Mouse (Mus musculus) liver, postnatal 0 days (tissue): ENCODE measurements around the gene Tnpo3. TPM values are rescaled to one million over a fixed set of nuclear protein-coding genes. Genes with fewer than 3 reads are reported as not detected.

Source experiments
- ATAC-seq: fragments of 200-750 bp; cut with Nextera tagmentation; 2 replicates; pipeline ENCODE4 v1.8.0; 2017; ENCODE audit warnings: mild to moderate bottlenecking, moderate library complexity
- DNase-seq: peaks from one replicate; pipeline ENCODE4 v3.0.0-alpha.2; 2016
- H3K27ac ChIP-seq: fragments of 300-500 bp; sonication (generic); 2 replicates; pipeline ENCODE4 v1.5.1; 2014; ENCODE audit warnings: antibody characterized with exemption, moderate library complexity, mild to moderate bottlenecking, low read depth
- H3K27me3 ChIP-seq: fragments of 300-500 bp; sonication (generic); 2 replicates; pipeline ENCODE4 v1.6.1; 2014; ENCODE audit warnings: low read length, control low read depth, mixed read lengths; ENCODE audit not compliant: insufficient read depth
- H3K36me3 ChIP-seq: fragments of 300-500 bp; sonication (generic); replicated peaks from 2 replicates; pipeline ENCODE4 v1.6.1; 2014; ENCODE audit warnings: mild to moderate bottlenecking, control low read depth, low read length, moderate library complexity, mixed read lengths; ENCODE audit not compliant: insufficient read depth
- H3K4me1 ChIP-seq: fragments of 300-500 bp; sonication (generic); 2 replicates; pipeline ENCODE4 v1.6.1; 2014; ENCODE audit warnings: antibody characterized with exemption, mild to moderate bottlenecking, control low read depth; ENCODE audit not compliant: insufficient read depth
- H3K4me2 ChIP-seq: fragments of 300-500 bp; sonication (generic); 2 replicates; pipeline ENCODE4 v1.6.1; 2014; ENCODE audit warnings: low read depth, mild to moderate bottlenecking, low read length, moderate library complexity, mixed read lengths
- H3K4me3 ChIP-seq: fragments of 300-500 bp; sonication (generic); 2 replicates; pipeline ENCODE4 v1.5.1; 2014; ENCODE audit warnings: low read depth, low read length
- H3K9ac ChIP-seq: fragments of 300-500 bp; sonication (generic); replicated peaks from 2 replicates; pipeline ENCODE4 v1.6.1; 2014; ENCODE audit warnings: mild to moderate bottlenecking, moderate library complexity
- H3K9me3 ChIP-seq: fragments of 300-500 bp; sonication (generic); 2 replicates; pipeline ENCODE4 v1.6.1; 2016; ENCODE audit warnings: mild to moderate bottlenecking, control low read depth, low read length, mixed read lengths
- CTCF ChIP-seq: sonication (generic); IDR thresholded peaks from 2 replicates; pipeline ENCODE4 v1.5.1; 2016; ENCODE audit warnings: antibody characterized with exemption, low read depth
- EP300 ChIP-seq: IDR thresholded peaks from 2 replicates; pipeline ENCODE4 v1.6.1; 2016; ENCODE audit warnings: antibody characterized with exemption, low read depth, mild to moderate bottlenecking
- WGBS: fragments of 180-500 bp; shearing (Covaris S2); extraction: QIAGEN DNeasy Blood & Tissue Kit; methylation state at CpG from one replicate; pipeline ENCODE4 v1.1.7; 2014; ENCODE audit not compliant: insufficient replicate concordance; 5-methylcytosine and 5-hydroxymethylcytosine counted together
- polyA plus RNA-seq: library from polyadenylated mRNA; unstranded; fragments of >200 nt; fragmentation: Nextera tagmentation; extraction: Ambion mirVana; gene quantifications from 2 replicates; pipeline ENCODE4 v1.2.1, GENCODE M21; 2015

Gene Tnpo3
- polyA plus RNA-seq, 1 experiment from 2014 or later = 20.4 TPM

DNA sequence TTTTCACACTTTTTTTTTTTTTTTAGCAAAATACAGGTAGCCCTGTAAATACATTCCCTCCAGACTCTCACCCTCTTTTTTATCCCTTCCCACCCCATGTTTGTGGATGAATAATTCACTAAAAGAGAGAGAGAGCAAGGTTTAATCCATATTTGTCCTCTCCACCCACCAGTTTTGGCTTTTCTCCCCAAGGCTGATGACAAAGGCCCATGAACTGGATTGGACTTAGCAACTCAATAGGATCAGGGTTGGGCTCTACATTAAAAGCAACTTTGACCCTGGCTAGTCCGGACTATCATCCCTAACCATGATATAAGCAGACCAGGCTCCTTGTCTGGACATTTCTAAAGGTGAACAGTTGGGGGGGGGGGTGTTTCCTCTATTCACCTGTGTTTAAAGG, 68.7 kb downstream of the Tnpo3 start:
- TF ChIP-seq CTCF = no peak
- TF ChIP-seq EP300 = no peak
- no peak overlapping the region for H3K9ac ChIP-seq
- WGBS = 67% methylated on average over 1 of the region's 1 CpGs
- H3K27ac ChIP-seq = no peak overlapping the region
- peaks cover 34% of the 10 kb centered on the region for H3K36me3 ChIP-seq
- H3K9me3 ChIP-seq = no peaks in the 10 kb centered on the region
- DNase-seq (no peak), ATAC-seq (peak; percentile 84)
- H3K4me2 ChIP-seq = no peak overlapping the region
- H3K4me3 ChIP-seq = no peak overlapping the region
- peaks cover 5% of the 10 kb centered on the region; the same call in 1 of the 2 replicates for H3K4me1 ChIP-seq
- H3K27me3 ChIP-seq = no peaks in the 10 kb centered on the region

DNA sequence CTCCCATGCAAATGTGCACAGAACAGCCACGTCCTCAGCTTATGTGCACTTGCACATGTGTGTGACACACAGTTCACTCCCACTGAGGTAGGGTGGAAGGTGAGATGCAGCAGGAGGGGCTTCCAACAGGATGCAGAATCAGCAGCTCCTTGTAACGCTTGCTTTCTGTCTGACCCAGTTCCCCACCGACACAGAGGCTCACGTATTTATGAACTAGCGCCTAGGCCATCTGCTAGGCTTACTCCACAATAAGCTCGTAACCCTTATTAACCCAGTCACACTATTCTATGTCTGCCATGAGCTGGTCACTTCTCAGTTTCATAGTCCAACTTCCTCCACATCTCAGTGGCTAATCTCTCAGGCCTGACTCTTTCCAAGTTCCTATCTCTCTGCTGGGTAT, 69.5 kb downstream of the Tnpo3 start:
- 84% methylated on average over 6 of the region's 6 CpGs for WGBS
- Histone ChIP-seq H3K27ac (no peak overlapping the region), H3K9ac (no peak overlapping the region), H3K36me3 (peaks cover 27% of the 10 kb centered on the region), H3K4me2 (no peak overlapping the region), H3K9me3 (no peaks in the 10 kb centered on the region), H3K4me3 (no peak overlapping the region), H3K4me1 (peaks cover 5% of the 10 kb centered on the region; the same call in 1 of the 2 replicates), H3K27me3 (no peaks in the 10 kb centered on the region)
- no peak for ATAC-seq
- DNase-seq = no peak
- TF ChIP-seq EP300 (no peak), CTCF (no peak)

- ATAC-seq = no peak
- TF ChIP-seq CTCF (no peak), EP300 (no peak)
Observed at GRCm38 (mm10) chr6:29539502-29539901, 70.2 kb downstream of the Tnpo3 start.

DNA sequence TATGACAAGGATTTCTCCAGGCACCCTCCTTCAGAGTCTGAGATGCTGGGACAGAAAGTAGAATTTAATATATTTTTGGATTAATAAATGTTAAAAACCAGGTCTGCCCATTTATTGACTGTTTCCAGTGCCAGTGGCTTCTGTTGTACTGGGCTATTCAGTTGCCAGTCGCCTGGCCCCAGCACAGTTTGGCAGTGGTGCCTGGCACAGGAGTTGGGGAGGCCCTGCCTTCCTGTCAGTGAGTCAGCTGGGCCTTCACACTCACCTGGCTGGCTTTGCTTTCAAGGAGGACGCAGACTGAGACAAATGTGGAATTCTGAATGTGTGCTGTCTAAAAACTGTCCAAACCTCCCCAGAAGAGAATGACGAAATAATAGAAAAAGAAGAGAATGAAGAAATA, 72.5 kb downstream of the Tnpo3 start:
- Histone ChIP-seq H3K27ac (no peak overlapping the region), H3K27me3 (no peaks in the 10 kb centered on the region), H3K36me3 (peaks cover 14% of the 10 kb centered on the region), H3K4me3 (no peak overlapping the region), H3K4me2 (no peak overlapping the region), H3K9me3 (no peaks in the 10 kb centered on the region), H3K9ac (no peak overlapping the region), H3K4me1 (peaks cover 5% of the 10 kb centered on the region; the same call in 1 of the 2 replicates)
- TF ChIP-seq CTCF = no peak
- no peak for TF ChIP-seq EP300
- no peak for DNase-seq
- no peak for ATAC-seq
- WGBS = 79% methylated on average over 3 of the region's 3 CpGs

More at GRCm38 (mm10) chr6:29539502-29539901, 70.2 kb downstream of the Tnpo3 start:
- Histone ChIP-seq H3K9ac (no peak overlapping the region), H3K27ac (no peak overlapping the region), H3K9me3 (no peaks in the 10 kb centered on the region), H3K36me3 (peaks cover 22% of the 10 kb centered on the region), H3K4me3 (no peak overlapping the region), H3K4me1 (peaks cover 5% of the 10 kb centered on the region; the same call in 1 of the 2 replicates), H3K27me3 (no peaks in the 10 kb centered on the region), H3K4me2 (no peak overlapping the region)
- WGBS = 84% methylated on average over 8 of the region's 8 CpGs
- DNase-seq = no peak

- Histone ChIP-seq H3K36me3 (peaks cover 9% of the 10 kb centered on the region; the same call in 1 of the 2 replicates), H3K9ac (no peak overlapping the region), H3K4me3 (no peak overlapping the region), H3K27ac (no peak overlapping the region), H3K9me3 (no peaks in the 10 kb centered on the region), H3K4me2 (no peak overlapping the region), H3K4me1 (peaks cover 5% of the 10 kb centered on the region; the same call in 1 of the 2 replicates), H3K27me3 (no peaks in the 10 kb centered on the region)
- WGBS = 62% methylated on average over 4 of the region's 4 CpGs
- TF ChIP-seq CTCF = peak; percentile 42
- no peak for TF ChIP-seq EP300
- no peak for ATAC-seq
- no peak for DNase-seq
Observed at GRCm38 (mm10) chr6:29536651-29537193, 73.0 kb downstream of the Tnpo3 start.

DNA sequence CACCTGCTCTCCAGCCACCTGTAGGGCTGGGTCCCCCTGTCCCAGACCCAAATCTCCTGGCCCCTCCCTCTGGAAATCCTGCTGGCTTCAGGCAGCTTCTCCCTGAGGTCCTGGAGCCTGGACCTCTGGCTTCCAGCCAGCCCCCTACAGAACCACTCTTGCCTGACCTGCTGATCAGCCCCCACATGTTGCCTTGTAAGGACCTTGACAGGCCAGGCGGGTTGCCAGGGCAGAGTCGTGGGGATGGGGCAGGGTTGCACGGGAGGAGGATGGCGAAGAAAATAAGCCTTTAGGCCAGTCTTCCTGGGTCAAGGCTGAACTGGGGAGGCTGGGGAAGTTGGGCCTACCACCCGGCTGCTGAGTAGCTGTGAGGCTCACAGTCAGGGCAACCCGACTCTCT, 74.4 kb downstream of the Tnpo3 start:
- Histone ChIP-seq H3K4me1 (peaks cover 2% of the 10 kb centered on the region; the same call in 1 of the 2 replicates), H3K9me3 (no peaks in the 10 kb centered on the region), H3K9ac (no peak overlapping the region), H3K36me3 (peaks cover 6% of the 10 kb centered on the region; the same call in 1 of the 2 replicates), H3K4me3 (no peak overlapping the region), H3K4me2 (no peak overlapping the region), H3K27ac (no peak overlapping the region), H3K27me3 (no peaks in the 10 kb centered on the region)
- WGBS = 59% methylated on average over 6 of the region's 6 CpGs
- ATAC-seq (0 out of 2 replicates have a peak, but pooled peaks have one; percentile 7), DNase-seq (no peak)
- TF ChIP-seq EP300 (no peak), CTCF (no peak)
